Mouse (Mus musculus): ENCODE data around the gene Yif1a.

Gene Yif1a

DNA sequence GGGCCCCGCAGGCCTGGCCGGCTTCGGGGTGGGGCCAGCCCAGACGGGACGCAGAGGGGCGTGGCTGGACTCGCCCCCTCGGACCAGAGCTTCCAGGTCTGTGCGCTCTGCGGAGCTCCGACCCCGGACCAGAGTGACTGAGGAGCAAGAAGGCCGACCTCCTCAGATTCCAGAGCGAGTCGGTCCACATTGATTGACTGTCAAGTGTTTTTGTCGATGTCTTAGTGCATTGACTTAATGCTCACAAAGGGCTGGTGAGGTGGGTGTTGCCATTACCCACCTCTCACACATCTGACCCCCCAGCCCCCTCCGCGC is 30.0 kb downstream of the Yif1a start, which contains the start of gene Klc2:
Gene Klc2, minus strand, starts transcription at position 177 of the 315 bp plus-strand sequence.
- in situ Hi-C loops (cut with MboI), result no loop called here

DNA sequence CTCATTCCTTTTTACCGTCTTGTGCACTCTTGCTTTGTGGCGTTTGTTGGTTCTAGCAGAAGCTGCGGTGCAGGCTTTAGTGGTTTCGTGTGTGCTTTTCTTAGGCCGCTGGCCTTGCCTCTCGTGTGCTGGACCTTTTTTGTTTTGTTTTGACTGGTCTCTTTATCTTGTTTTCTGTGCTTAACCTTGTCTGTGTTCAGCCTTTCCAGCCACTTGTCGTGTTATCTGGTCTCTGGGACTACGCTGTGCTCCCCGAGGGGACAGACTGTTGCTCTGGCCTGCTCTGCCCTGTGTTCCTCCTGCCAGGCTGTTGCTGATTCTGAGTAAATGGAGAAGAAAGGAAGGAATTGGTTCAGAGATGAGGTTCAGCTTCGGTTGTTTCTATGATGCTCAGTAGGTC is 34.2 kb downstream of the Yif1a start:
- in situ Hi-C loops (cut with MboI), result no loop called here

DNA sequence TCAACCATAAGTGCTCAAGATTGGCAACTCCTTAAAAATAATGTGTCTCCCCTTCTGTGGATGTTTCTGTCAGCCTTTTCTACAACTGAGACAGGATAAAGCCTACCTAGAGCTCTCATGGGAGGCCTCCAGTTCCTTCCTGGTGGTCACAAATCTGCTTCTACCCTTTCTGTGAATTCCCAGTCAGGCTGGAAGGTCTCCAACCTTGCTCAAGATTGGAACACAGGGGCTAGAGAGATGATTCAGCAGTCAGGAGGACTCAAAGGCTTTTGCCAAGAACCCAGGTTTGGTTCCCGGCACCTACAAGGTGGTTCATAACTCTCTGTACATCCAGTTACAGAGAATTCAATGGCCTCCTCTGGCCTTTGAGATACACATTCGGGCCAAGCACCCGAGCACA is 34.9 kb downstream of the Yif1a start:
- in situ Hi-C loops (cut with MboI), result no loop called here

DNA sequence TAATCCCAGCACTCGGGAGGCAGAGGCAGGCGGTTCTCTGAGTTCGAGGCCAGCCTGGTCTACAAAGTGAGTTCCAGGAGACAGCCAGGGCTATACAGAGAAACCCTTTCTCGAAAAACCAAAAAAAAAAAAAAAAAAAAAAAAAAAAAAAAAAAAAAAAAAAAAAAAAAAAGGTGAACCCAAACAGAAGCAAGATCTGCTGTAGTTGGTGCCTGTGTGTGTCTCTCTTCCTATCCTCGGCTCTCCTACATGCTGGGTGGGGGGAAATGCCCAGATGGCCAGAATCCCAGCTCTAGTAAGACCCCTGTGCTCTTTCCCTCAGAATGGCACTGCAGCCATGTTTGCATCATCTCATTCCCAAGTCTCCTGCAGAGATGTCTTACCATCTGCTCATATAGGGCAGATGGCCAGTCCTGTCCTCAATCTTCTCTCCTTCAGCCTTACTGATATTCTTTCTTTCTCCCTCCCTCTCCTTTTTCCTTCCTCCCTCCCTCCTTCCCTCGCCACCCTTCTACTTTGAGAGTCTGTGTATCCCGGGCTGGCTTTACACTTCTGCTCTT is 35.8 kb downstream of the Yif1a start:
- in situ Hi-C loops (cut with MboI), result no loop called here

DNA sequence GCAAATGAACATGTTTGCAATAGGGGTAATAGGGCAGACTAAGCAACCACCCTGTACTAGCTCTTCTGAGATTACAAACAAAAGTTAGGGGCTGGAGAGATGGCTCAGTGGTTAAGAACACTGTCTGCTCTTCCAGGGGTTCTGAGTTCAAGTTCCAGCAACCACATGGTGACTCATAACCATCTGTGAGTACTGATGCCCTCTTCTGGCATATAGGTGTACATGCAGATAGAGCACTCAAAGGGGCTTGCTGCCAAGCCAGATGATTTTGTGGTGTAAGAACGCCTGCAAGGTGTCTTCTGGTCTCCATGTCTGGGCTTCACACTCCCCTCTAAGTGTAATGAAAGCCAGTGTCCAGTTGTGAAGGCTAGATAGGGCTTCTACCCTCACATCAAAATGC is 41.4 kb downstream of the Yif1a start:
- in situ Hi-C loops (cut with MboI), result no loop called here

DNA sequence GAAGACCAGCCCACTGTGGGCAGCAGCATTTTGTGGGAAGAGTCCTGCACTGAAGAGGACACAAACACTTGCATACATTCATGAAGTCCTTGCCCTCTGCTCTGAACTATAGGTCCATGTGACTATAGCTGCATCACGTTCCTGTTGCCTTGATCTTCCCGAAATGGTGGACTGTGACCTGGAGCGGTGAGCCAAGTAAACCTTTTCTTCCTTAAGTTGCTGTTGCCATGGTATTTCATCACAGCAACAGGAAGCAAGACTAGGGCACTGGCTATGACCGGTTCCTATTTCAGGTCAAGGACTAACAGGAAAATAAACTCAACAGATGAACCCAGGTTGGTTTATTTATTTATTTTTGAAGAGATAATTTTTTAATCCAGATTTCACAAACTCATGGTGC is 42.9 kb downstream of the Yif1a start:
- in situ Hi-C loops (cut with MboI), result no loop called here

DNA sequence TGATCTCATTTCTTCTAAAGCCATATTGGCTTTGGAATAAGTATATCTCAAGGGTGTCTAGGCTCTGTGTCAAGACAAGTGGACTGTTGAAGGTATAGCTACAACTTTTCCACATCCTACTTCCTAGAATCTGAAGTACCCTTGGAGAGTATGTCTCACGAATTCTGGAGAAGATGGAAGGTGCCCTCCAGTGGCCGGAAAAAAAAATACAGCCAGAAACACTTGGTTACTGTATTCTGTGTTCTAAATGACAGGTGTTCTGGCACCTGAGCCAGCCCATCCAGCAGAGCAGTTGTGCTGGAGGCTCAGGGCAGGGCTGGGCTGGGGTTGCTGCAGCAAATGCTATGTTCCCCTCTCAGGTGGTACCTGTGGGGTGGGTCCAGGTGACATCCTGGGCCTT is 51.3 kb downstream of the Yif1a start:
- in situ Hi-C loops (cut with MboI), result no loop called here

All from mature B cell (primary cell).